Comparison of ENCODE assay signal across 14 mouse cellular contexts in genomic region chr16:76365237-76365636, GRCm38 (mm10). TPM values are rescaled to one million over a fixed set of nuclear protein-coding genes. Genes with fewer than 3 reads are reported as not detected.
DNase-seq lines count a peak whose midpoint lies in the region; ATAC-seq and TF ChIP-seq lines count a peak whose summit lies in the region.
"Had no signal": no experiment of that assay in that cellular context is flagged by ENCODE, and none has a peak within 500 bp of the region (broad histone marks: within the 10 kb centered on the region; RNA-seq: fewer than 3 reads in every experiment).

No protein-coding gene starts in this region.

- DNase-seq in kidney, adult 2 months: no peak
- peak; percentile 40 for DNase-seq in ovary, postnatal 36 days (ENCODE audit: low spot score)
- DNase-seq in ovary, postnatal 10 days (ENCODE audit: low spot score): no peak
- DNase-seq in hindbrain, embryonic 14.5 days (ENCODE audit: low spot score): peak; percentile 26
- DNase-seq in gastrocnemius, postnatal 10 days: no peak
- DNase-seq: embryo, embryonic 11 days; layer of hippocampus, postnatal 36 days; right cerebral cortex, postnatal 25 days had no signal

- TF ChIP-seq CTCF in kidney, adult 2 months (conservative IDR thresholded peaks at IDR 0.05; ENCODE audit: insufficient read depth, insufficient read length, low read depth, low read length): no peak

- peak overlapping the region; percentile 12; the same call in 1 of the 2 replicates for H3K4me2 ChIP-seq in kidney, embryonic 15.5 days
- no peak overlapping the region for H3K4me2 ChIP-seq in hindbrain, embryonic 14.5 days (replicated peaks)
- peak overlapping the region; percentile 18; the same call in 1 of the 2 replicates for H3K4me2 ChIP-seq in neural tube, embryonic 14.5 days (ENCODE audit: low read depth, low read length)
- H3K4me2 ChIP-seq: limb, embryonic 15.5 days had no signal

- H3K36me3 ChIP-seq in kidney, embryonic 15.5 days: peaks cover 9% of the 10 kb centered on the region; the same call in 1 of the 2 replicates
- no peaks in the 10 kb centered on the region for H3K36me3 ChIP-seq in kidney, adult 2 months (ENCODE audit: control insufficient read depth, insufficient read depth, low read length)
- no peaks in the 10 kb centered on the region for H3K36me3 ChIP-seq in hindbrain, embryonic 14.5 days (replicated peaks; ENCODE audit: control insufficient read depth, insufficient read depth)
- no peaks in the 10 kb centered on the region for H3K36me3 ChIP-seq in neural tube, embryonic 14.5 days (ENCODE audit: control insufficient read depth, insufficient read depth, low read length)

- TF ChIP-seq POLR2A in kidney, adult 2 months (IDR thresholded peaks at IDR 0.05; ENCODE audit: low read depth, low read length): no peak

- H3K27me3 ChIP-seq in kidney, embryonic 15.5 days: no peaks in the 10 kb centered on the region
- H3K27me3 ChIP-seq in kidney, adult 2 months (replicated peaks; ENCODE audit: control insufficient read depth, insufficient read depth, low read length): no peaks in the 10 kb centered on the region
- no peaks in the 10 kb centered on the region for H3K27me3 ChIP-seq in hindbrain, embryonic 14.5 days (ENCODE audit: control insufficient read depth, insufficient read depth, low read length)
- H3K27me3 ChIP-seq in neural tube, embryonic 14.5 days (ENCODE audit: control insufficient read depth, insufficient read depth, low read length): no peaks in the 10 kb centered on the region
- H3K27me3 ChIP-seq: CH12.LX; limb, embryonic 15.5 days; Patski had no signal

- no peak overlapping the region for H3K4me3 ChIP-seq in kidney, embryonic 15.5 days (replicated peaks)
- no peak overlapping the region for H3K4me3 ChIP-seq in kidney, adult 2 months (ENCODE audit: insufficient read depth, low read depth, low read length)
- no peak overlapping the region for H3K4me3 ChIP-seq in hindbrain, embryonic 14.5 days (replicated peaks; ENCODE audit: low read length)
- H3K4me3 ChIP-seq in neural tube, embryonic 14.5 days (ENCODE audit: low read depth, low read length): no peak overlapping the region
- H3K4me3 ChIP-seq: limb, embryonic 15.5 days had no signal

- H3K9ac ChIP-seq in kidney, embryonic 15.5 days: peak overlapping the region; percentile 10; the same call in 1 of the 2 replicates
- H3K9ac ChIP-seq in hindbrain, embryonic 14.5 days: no peak overlapping the region
- H3K9ac ChIP-seq in neural tube, embryonic 14.5 days (replicated peaks; ENCODE audit: low read depth, low read length): no peak overlapping the region
- H3K9ac ChIP-seq: limb, embryonic 15.5 days had no signal

- WGBS in kidney, embryonic 15.5 days: 40% methylated on average over 10 of the region's 10 CpGs
- 50% methylated on average over 10 of the region's 10 CpGs for WGBS in kidney, adult 2 months
- WGBS in hindbrain, embryonic 14.5 days: 50% methylated on average over 10 of the region's 10 CpGs
- WGBS in neural tube, embryonic 14.5 days: 42% methylated on average over 10 of the region's 10 CpGs

- H3K4me1 ChIP-seq in kidney, embryonic 15.5 days: peaks cover 65% of the 10 kb centered on the region
- H3K4me1 ChIP-seq in kidney, adult 2 months (ENCODE audit: control insufficient read depth, insufficient read depth, low read length): peaks cover 29% of the 10 kb centered on the region; the same call in 1 of the 2 replicates
- peaks cover 11% of the 10 kb centered on the region; the same call in 1 of the 2 replicates for H3K4me1 ChIP-seq in hindbrain, embryonic 14.5 days (replicated peaks; ENCODE audit: control insufficient read depth, insufficient read depth, low read length)
- H3K4me1 ChIP-seq in neural tube, embryonic 14.5 days (ENCODE audit: control insufficient read depth, insufficient read depth, low read length): peaks cover 8% of the 10 kb centered on the region; the same call in 1 of the 2 replicates

- no peaks in the 10 kb centered on the region for H3K9me3 ChIP-seq in kidney, embryonic 15.5 days (replicated peaks)
- no peaks in the 10 kb centered on the region for H3K9me3 ChIP-seq in hindbrain, embryonic 14.5 days (ENCODE audit: control insufficient read depth, low read length)
- no peaks in the 10 kb centered on the region for H3K9me3 ChIP-seq in neural tube, embryonic 14.5 days (ENCODE audit: control insufficient read depth, low read length)
- H3K9me3 ChIP-seq: limb, embryonic 15.5 days had no signal

- 0 out of 2 replicates have a peak overlapping the region, but pooled peaks have one; percentile 60 for H3K27ac ChIP-seq in kidney, embryonic 15.5 days
- no peak overlapping the region for H3K27ac ChIP-seq in kidney, adult 2 months (ENCODE audit: insufficient read depth, low read depth, low read length)
- no peak overlapping the region for H3K27ac ChIP-seq in hindbrain, embryonic 14.5 days
- no peak overlapping the region for H3K27ac ChIP-seq in neural tube, embryonic 14.5 days (ENCODE audit: low read depth, low read length)
- H3K27ac ChIP-seq: limb, embryonic 15.5 days had no signal

- ATAC-seq in kidney, embryonic 15.5 days (replicated peaks; ENCODE audit: low FRiP score): no peak
- ATAC-seq in hindbrain, embryonic 14.5 days (ENCODE audit: low FRiP score): 0 out of 2 replicates have a peak, but pooled peaks have one; percentile 15
- ATAC-seq in neural tube, embryonic 14.5 days (ENCODE audit: low read depth): no peak
- no peak for ATAC-seq in monocyte, adult 5-6 weeks (replicated peaks; ENCODE audit: insufficient number of reproducible peaks, low FRiP score, low TSS enrichment, poor library complexity, severe bottlenecking)
- ATAC-seq: Patski had no signal

RNA-seq across cellular contexts. Expression of gene Nrip1, which starts 8.4 kb away (rescaled TPM):
- 55.0 and 58.3 TPM in 2 replicates for polyA plus RNA-seq in kidney, embryonic 15.5 days (2015; fragmentation: Nextera tagmentation; extraction: Ambion mirVana)
- 7.1 and 8.3 TPM in 2 replicates for polyA plus RNA-seq in kidney, adult 2 months (2012; rRNA removed)
- polyA plus RNA-seq in hindbrain, embryonic 14.5 days (2014; fragmentation: Nextera tagmentation; extraction: Ambion mirVana): 28.9 and 30.4 TPM in 2 replicates
- 36.1 and 40.4 TPM in 2 replicates for polyA plus RNA-seq in neural tube, embryonic 14.5 days (2014; fragmentation: Nextera tagmentation; extraction: Ambion mirVana)
- 27.9 to 36.9 TPM (median 29.3 TPM) in 3 replicates for total RNA-seq in monocyte, adult 5-6 weeks (2017)
- 10 to 100 TPM; 37.3 to 41.4 TPM for total RNA-seq in gastrocnemius, postnatal 10 days (2021)
- total RNA-seq: CH12.LX had no signal

Comparison
In these comparisons a context has a peak if more than half of its experiments do, and no peak if none do; other contexts are left out.
1. DNase-seq: peak in ovary, postnatal 36 days (single experiment) and hindbrain, embryonic 14.5 days (single experiment); none in kidney, adult 2 months (single experiment), ovary, postnatal 10 days (single experiment) and gastrocnemius, postnatal 10 days (single experiment).